Mouse (Mus musculus): ENCODE measurements around the gene Creb3l4. TPM values are rescaled to one million over a fixed set of nuclear protein-coding genes. Genes with fewer than 3 reads are reported as not detected.

Gene Creb3l4
- polyA plus RNA-seq, 1 experiment: not detected

DNA sequence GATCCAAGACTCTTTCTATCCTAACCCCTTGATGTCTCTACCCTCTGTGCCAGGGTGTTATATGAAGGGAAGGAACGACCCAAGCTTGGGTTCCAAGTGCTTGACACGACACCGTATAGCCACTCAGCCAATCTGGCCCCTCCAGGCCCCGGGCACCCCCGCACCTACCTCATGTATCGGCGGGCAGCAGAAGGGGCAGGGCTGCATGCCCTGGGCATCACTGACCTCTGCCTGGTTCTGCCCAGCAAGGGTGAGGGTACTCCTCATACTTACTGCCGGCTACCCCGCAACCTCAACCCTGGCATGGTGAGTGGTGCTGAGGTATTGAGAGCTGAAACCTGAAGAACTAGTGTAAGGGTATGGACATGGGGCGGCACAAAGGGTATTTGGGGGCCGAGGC lies 24.9 kb upstream of the Creb3l4 start:
- TF ChIP-seq GATA1 (IDR thresholded peaks at IDR 0.05; ENCODE audit: low read length): no peak

DNA sequence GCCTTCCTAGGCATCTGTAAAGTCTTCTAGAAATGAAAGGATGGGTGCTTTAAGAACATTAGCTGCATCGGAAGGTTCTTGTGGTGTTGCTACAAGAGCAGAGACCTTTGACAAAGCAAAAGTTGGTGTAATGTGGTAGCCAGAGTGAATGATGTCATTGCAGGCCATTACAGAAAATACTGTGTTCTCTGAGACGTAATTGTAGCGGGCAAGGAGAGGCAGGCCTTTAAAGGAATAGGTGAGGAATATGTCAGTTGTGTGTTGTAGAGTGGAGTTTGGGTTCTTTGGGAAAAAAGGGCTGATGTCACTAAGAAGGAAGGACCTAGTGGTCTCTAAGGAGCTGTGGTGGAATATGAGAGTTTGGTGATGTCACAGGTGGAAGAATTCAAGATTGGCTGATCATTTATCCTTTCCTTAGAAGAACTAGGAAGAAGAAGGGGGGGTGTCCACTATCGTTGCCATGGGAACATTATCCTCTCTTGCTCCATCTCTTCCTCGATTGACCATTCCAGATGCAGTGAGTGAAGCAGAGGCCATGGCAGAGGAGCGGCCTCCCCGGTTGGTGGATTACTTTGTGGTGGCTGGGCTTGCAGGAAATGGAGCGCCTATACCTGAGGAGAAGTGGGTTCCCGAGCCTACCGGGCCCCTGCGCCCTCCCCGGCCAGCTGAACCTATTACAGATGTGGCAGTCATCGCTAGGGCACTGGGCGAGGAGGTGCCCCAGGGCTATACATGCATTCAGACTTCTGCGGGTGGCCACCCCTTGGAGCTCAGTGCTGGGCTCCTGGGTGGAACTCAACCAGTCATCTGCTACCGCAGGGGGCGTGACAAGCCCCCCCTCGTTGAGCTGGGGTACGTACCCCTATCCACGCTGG lies 23.8 kb upstream of the Creb3l4 start:
- no peak for TF ChIP-seq GATA1 (IDR thresholded peaks at IDR 0.05; ENCODE audit: low read length)

DNA sequence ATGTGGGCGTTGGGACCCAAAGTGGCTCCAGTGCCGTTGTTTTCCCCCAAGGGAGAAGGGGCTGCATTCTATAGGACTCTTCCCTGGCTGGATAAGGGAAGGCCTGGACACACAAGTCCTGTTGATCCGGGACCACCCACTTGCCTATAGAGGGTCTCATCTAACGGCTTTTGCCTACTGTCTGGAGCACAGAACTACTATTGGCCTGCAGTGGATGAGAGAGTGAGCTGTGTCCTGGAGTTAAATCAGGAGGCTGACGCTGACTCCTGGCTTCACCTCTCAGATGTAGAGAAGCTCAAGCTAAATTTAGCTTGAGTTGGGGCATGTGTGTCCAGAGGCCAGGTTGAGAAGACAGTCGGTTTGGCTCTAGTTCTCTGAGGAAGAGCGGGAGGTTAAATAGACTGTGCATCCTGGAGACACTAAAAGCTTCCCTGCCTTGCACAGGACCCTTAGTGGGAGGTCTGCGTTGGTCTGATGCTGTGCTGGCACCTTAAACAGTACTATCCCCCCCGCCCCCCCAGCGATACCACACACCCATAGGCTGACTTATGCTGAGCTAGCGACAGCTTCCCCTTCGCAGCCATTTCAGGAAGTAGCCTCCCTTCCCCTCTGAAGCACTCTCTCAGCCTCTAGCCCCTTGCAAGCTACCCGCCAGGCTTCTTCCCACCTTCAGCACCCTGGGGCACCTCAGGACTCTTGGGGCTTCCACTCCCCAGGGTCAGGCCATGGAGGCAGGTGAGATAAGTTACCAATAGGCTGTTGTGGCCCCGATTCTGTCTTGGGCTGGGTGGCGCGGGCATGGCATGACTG lies 22.8 kb upstream of the Creb3l4 start:
- TF ChIP-seq GATA1 (IDR thresholded peaks at IDR 0.05; ENCODE audit: low read length): no peak

DNA sequence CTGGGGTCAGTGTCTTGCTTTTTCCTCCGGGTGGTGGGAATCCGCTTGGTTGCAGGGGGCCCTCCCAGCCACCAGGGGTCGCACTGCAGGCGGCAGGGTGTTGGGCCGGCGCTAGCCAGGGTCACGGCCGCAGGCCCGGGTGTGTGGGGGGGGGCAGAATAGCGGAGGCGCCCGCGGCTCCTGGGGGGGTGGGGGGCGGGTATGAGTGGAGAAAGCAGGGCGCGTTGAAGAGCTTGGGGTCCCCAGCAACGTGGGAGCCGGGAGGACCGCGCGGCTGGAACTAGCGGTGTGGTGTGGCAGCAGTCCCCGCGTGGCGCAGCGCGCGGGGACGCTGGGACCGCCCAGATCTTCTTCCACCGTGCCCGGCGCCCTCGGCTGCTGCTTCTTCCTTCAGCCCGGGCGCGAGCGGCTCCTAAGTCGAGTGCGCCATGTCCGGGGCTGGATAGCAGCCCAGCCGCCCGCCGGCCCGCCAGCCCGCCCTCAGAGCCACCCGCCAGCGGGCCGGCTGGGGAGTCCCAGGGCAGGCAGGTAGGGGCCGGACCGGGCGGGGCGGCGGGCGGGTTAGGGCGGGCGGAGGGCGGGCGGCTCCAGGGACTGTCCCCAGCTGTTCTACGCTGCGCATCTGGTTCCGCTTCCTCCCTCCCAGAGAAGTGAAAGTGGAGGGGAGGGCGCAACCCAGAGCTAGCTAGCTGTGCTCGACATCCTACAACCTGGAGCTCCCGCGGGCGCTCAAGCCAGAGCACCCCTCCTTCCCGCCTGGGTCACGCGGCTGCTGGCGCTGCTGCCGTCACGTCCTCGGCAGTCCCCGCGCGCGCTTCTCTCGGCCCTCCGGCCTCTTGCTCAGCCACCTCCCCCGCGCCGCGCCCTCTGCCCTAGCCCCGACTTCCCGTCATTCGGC lies 22.0 kb upstream of the Creb3l4 start, which contains the start of gene Dennd4b:
TSS of gene Dennd4b (plus strand) at position 152 of the 898 bp plus-strand sequence.
- no peak for TF ChIP-seq GATA1 (IDR thresholded peaks at IDR 0.05; ENCODE audit: low read length)

DNA sequence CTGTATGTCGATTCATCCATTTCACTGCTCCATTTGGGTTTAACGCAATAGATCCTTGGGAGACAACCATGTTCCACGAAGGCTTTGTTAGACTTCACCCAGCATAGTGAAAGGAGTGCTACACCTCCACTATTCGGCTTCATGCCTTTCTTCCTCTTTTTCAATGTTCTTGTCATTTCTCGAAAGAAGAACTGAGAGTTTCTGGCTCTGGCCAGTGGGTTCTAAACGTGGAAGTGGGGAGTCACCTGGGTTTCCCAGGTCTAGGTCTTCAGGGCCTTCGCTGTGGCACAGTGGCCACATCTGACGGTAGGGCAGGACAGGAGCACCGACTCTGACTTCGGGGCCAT lies 21.3 kb upstream of the Creb3l4 start:
- no peak for TF ChIP-seq GATA1 (IDR thresholded peaks at IDR 0.05; ENCODE audit: low read length)

DNA sequence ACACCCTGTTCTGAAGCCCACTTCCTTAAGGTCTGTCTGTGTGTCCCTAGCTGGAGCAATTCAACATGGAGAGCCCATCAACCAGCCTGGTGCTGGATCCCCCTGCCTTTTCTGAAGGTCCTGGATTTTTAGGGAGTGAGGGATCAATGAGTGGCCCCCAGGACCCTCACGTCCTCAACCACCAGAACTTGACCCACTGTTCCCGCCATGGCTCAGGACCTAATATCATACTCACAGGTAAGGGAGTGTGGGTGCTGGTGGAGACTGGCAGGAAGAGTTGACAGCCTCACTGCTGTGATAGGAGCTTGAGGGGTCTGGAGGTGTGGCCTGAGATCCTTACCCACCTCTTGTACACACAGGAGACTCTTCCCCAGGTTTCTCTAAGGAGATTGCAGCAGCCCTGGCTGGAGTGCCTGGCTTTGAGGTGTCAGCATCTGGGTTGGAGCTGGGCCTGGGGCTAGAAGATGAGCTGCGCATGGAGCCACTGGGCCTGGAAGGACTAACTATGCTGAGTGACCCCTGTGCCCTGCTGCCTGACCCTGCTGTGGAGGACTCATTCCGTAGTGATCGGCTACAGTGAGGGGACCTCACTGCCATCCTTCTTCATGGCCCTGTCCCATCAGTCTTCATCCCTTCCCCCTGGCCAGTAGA lies 19.9 kb upstream of the Creb3l4 start:
- no peak for TF ChIP-seq GATA1 (IDR thresholded peaks at IDR 0.05; ENCODE audit: low read length)

DNA sequence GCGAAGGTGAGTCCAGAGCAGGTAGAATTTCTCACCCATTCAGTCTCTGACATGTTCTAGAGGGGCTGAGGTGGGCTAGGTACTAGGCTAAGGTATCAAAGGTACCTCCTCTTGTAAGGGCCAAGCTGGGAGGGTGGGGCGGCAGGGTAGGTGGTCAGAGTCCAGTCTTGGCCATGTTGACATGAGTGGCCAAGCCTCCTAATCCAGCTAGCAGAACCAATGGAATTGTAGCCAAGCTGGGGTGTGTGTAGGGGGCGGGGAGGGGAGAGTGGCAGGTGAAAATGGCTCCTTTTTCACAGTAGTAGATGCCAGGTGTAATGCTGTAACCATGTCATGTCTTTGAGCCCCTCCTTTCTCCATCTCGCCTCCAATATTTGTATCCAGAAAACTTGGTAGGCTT lies 15.2 kb upstream of the Creb3l4 start:
- no peak for TF ChIP-seq GATA1 (IDR thresholded peaks at IDR 0.05; ENCODE audit: low read length)

DNA sequence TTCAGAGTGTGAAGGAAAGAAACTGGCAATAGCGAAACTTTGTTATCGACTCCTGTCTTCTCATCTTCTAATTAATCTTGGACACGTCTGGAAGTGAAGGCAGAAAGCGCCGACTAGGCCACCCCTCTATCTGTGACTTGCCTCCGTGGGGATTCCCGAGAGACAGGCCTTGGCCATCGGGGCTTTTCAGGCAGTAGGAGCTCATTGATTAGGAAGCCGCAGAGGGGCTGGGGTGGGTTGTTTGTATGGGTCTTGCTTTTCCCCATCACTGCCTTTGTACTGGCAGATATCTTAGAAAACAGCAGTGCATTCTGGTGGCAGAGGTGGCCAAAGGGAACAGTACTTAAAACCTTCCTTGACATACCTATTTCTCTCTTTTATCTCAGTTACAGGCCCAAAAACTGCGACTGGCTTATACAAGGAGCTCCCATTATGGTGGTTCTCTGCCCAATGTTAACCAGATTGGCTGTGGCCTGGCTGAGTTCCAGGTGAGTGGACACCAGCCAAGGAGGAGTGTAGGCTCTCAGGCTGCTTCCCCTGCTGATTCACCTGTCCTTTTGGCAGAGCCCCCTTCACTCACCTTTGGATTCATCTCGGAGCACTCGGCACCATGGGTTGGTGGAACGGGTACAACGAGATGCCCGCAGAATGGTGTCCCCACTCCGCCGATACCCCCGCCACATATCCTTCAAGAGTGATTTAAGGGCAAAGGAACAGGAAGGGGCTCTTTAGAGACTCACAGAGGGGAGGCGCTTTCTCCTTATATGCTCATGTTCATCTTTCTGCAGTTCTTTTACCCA lies 13.6 kb upstream of the Creb3l4 start:
- TF ChIP-seq GATA1 (IDR thresholded peaks at IDR 0.05; ENCODE audit: low read length): no peak

DNA sequence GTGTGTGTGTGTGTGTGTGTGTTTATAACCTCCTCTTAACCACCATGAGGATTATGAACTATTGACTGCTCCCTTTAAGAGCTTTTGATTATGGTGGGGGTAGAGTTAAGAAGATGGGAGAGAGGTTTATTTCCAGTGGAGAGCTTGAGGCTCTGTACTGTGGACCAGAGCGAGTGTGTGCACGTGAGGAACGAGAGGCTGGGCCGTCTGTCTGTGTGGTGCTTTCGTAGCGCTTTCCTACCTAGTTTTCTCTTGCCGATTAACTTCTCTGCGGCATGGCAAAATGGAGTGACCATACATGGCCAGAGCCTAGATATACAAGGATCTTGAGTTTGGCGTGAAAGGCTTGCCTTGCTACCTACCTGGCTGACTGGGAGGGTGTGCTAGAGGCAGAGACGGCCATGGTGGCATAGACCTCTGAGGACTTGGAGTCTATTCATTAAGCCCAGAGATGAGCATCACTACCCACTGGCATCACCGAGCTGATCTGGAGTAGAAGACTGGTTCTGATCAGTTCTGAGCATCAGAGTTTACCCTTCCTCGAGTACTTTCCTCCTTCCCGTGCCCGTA lies 12.6 kb upstream of the Creb3l4 start:
- TF ChIP-seq GATA1 (IDR thresholded peaks at IDR 0.05; ENCODE audit: low read length): no peak

DNA sequence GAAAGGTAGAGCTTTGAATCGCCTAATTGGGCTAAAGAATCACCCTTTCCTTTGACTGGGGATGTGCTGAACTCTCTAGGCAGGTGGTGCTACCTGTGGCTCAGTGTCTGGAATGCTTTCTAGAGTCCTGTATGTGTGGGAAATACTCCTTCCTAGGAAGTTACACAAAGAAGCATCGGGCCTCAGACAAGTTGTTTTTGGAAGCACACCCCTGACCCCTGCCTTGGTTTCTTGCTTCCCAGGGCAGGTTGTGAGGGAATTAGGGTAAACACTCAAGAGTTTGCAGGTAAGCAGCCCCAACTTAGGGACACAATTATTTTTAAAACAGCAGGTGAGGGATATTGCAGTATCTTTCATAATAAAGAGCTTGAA lies 11.9 kb upstream of the Creb3l4 start:
- TF ChIP-seq GATA1 (IDR thresholded peaks at IDR 0.05; ENCODE audit: low read length): no peak

DNA sequence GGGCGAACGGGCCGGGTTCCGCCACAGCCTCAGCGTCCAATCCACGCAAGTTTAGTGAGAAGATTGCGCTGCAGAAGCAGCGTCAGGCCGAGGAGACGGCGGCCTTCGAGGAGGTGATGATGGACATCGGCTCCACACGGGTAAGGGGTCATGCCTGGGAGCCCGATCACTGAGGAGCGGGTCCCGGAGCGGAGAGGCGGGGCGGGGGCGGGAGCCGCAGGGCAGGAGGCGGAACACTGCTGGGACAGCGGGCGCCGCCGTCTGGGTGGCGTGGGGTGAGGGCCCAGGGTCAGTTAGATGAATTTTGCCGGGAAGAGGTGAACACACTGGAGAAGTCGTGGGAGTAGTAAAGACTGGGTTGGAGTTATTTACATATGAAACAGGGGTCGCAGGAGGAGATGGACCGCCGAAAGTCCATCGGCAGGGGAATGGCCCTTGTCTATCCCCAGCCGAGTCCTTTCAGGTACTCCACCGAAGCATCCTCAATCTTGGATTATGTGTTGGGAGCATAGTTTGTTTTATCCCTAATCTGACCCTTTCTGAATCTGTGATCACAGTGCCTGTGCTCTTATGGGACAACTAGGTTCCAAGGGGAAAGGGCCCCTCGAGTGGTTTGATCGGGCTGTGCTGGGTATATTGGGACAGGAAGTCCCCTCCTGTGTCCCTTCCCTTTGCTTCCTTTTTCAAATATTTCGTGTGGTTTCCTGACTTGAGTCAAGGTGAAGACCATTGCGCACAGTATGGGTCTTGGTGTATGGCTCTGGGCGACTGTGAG lies 11.3 kb upstream of the Creb3l4 start:
- TF ChIP-seq GATA1 (IDR thresholded peaks at IDR 0.05; ENCODE audit: low read length): no peak

DNA sequence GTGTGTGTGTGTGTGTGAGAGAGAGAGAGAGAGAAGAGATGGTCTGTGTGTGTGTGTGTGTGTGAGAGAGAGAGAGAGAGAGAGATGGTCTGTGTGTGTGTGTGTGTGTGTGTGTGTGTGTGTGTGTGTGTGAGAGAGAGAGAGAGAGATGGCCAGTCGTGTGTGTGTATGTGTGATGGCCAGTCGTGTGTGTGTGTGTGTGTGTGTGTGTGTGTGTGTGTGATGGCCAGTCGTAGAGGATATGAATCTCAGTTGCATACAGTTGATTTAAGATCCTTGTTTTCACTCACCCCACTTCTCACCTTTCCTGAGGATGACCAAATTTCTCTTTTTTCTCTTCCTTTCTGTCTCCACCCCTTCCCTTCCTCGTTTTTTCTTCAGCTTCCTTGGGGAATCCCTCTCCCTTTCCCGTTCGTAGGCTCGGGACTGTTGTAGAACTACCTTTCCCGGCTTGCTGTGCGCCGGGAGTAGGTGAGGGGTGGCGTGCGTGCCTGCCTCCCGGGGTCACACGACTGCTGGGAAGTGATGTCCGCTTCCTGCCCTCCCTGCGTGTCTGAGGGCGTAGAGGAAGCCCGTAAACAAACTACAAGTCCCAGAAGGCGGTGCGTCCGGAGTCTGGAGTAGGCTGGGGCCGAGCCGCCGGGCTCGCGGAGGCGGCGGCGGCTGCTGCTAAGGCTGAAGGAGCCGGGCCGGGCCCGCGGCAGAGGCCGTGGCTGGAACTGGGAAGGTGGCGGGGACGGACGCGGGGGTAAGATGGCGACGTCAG lies 10.5 kb upstream of the Creb3l4 start, which contains the start of gene Crtc2:
TSS of gene Crtc2 (plus strand) at position 511 of the 766 bp plus-strand sequence.
- TF ChIP-seq GATA1 (IDR thresholded peaks at IDR 0.05; ENCODE audit: low read length): no peak

Measured in G1E-ER4 (cell line).